Mouse (Mus musculus) testis, adult 2 months (tissue): Measurements from ENCODE around the gene Ebf3.

Source experiments
- CTCF ChIP-seq: fragments of 200-500 bp; IDR thresholded peaks from 2 replicates; pipeline ENCODE4 v1.5.1; 2012; ENCODE audit warnings: low read depth, mild to moderate bottlenecking, inconsistent platforms, low read length, moderate library complexity; ENCODE audit not compliant: control insufficient read depth, insufficient read depth, insufficient replicate concordance
- POLR2A ChIP-seq: fragments of 200-500 bp; IDR thresholded peaks from 2 replicates; pipeline ENCODE4 v1.6.1; 2012; ENCODE audit warnings: low read depth, mild to moderate bottlenecking, inconsistent platforms, low read length, moderate library complexity; ENCODE audit not compliant: control insufficient read depth

DNA sequence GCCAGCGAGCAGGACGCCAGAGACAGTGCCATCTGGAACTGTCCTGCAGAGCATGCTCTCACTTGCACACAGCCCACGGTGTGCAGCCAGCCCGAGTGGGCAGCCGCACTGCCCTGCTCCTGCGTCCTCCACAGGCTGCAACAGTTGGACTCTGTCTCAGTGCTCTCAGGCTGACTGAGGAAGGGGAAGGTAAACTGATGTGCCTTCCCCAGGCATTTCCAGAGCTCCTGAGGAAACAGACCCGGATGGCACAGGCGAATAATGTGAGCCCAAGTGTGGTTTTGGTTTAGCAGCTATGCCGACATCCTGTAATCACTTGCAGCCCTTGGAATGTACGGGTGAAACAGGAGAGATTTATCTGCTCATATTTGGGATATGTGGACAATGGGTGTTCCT, 10.5 kb downstream of the Ebf3 start:
- TF ChIP-seq POLR2A: no peak
- no peak for TF ChIP-seq CTCF
